Mouse (Mus musculus): ENCODE measurements around the gene Commd1. TPM values are rescaled to one million over a fixed set of nuclear protein-coding genes. Genes with fewer than 3 reads are reported as not detected.

Gene Commd1
- polyA plus RNA-seq, 1 experiment from 2014 or later: 282 TPM

DNA sequence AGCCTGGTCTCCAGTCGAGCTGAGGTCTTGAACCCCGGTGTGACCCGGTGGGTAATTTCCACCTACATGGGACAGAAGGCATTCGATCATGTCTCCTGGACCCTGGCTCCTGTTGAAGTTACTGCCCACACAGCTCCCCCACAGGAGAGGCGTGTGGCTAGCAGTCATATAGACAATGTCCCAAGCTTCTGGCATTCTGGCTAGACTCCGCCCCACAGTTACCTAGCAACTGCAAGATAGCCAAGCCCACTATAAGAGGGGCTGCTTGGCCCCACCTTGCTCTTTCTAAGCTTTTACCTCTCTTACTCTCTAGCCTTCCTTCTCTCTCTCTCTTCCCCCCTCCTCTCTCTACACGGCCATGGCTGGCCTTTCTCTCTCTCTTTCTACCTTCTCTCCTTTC is 64.4 kb downstream of the Commd1 start:
- Histone ChIP-seq H3K9ac (no peak overlapping the region), H3K4me2 (replicated peaks) (no peak overlapping the region), H3K4me3 (replicated peaks; ENCODE audit: low read length) (no peak overlapping the region), H3K4me1 (replicated peaks; ENCODE audit: control insufficient read depth, insufficient read depth, low read length) (no peaks in the 10 kb centered on the region), H3K9me3 (ENCODE audit: control insufficient read depth, low read length) (no peaks in the 10 kb centered on the region), H3K27ac (no peak overlapping the region), H3K36me3 (replicated peaks; ENCODE audit: control insufficient read depth, insufficient read depth) (no peaks in the 10 kb centered on the region), H3K27me3 (ENCODE audit: control insufficient read depth, insufficient read depth, low read length) (no peaks in the 10 kb centered on the region)
- no peak for DNase-seq (ENCODE audit: low spot score)
- ATAC-seq (ENCODE audit: low FRiP score): no peak
- WGBS: 87% methylated on average over 7 of the region's 7 CpGs

DNA sequence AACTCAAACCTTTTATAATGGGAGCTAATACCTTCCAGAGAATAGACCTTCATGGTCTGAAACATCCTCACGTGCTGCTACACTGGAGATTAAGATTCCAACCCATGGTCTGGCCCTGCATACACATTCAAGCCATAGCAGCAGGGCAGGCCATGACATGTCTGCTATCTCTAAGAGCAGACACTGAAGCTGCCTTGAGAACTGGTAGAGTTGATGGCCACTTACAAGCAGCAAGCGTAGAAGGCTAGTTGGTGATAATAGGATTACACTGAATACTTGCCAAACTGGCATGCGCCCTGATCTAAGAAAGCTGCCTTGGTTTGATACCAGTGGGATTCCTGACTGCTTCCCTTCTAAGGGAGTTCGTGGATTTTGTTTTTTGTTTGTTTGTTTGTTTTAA is 68.4 kb downstream of the Commd1 start:
- Histone ChIP-seq H3K9ac (no peak overlapping the region), H3K4me2 (replicated peaks) (no peak overlapping the region), H3K4me3 (replicated peaks; ENCODE audit: low read length) (no peak overlapping the region), H3K36me3 (replicated peaks; ENCODE audit: control insufficient read depth, insufficient read depth) (no peaks in the 10 kb centered on the region), H3K27me3 (ENCODE audit: control insufficient read depth, insufficient read depth, low read length) (no peaks in the 10 kb centered on the region), H3K27ac (no peak overlapping the region), H3K4me1 (replicated peaks; ENCODE audit: control insufficient read depth, insufficient read depth, low read length) (no peaks in the 10 kb centered on the region), H3K9me3 (ENCODE audit: control insufficient read depth, low read length) (no peaks in the 10 kb centered on the region)
- WGBS: 86% methylated on average over 4 of the region's 4 CpGs
- no peak for ATAC-seq (ENCODE audit: low FRiP score)
- no peak for DNase-seq (ENCODE audit: low spot score)

DNA sequence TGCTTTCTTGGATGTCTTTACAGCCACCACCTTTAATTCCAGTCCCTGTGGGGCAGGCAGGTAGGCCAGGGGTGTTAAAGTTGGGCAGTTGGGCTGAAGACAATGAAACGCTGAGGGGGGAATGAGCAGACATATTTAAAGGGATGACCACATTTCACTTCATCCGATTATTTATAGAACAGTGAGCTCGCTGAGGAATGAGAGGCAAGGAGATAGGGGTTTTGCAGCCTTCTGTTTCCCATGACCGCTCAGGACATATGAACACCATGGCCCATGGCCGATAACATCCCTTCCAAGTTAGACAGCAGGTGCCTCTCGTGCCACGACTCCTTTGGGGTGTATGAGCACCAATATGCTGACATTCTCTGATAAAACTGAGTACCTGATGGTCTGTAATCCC is 70.4 kb downstream of the Commd1 start:
- Histone ChIP-seq H3K27ac (no peak overlapping the region), H3K9me3 (ENCODE audit: control insufficient read depth, low read length) (no peaks in the 10 kb centered on the region), H3K27me3 (ENCODE audit: control insufficient read depth, insufficient read depth, low read length) (no peaks in the 10 kb centered on the region), H3K36me3 (replicated peaks; ENCODE audit: control insufficient read depth, insufficient read depth) (no peaks in the 10 kb centered on the region), H3K9ac (no peak overlapping the region), H3K4me1 (replicated peaks; ENCODE audit: control insufficient read depth, insufficient read depth, low read length) (no peaks in the 10 kb centered on the region), H3K4me3 (replicated peaks; ENCODE audit: low read length) (no peak overlapping the region), H3K4me2 (replicated peaks) (no peak overlapping the region)
- WGBS: 95% methylated on average over 7 of the region's 7 CpGs
- no peak for DNase-seq (ENCODE audit: low spot score)
- ATAC-seq (ENCODE audit: low FRiP score): no peak

DNA sequence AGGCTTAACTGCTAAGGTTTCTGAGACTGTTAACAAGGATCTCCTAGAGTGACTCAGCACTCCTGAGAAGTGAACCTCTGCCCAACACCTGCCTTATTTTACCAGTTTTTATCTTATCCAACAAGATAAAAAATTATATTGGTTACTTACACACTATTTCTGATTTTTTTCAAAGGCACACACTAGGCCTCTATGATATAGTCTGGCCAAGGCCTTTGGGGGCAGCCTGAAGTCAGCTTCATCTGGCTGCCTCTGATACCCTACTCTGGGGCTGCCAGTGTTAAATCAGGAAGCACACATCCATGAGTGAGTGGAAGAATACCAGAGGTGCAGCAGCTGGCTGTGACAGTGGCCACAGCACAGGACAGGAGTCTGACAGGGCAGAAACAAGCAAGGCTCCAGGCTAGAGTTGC is 75.7 kb downstream of the Commd1 start:
- no peaks in the 10 kb centered on the region for H3K36me3 ChIP-seq (replicated peaks; ENCODE audit: control insufficient read depth, insufficient read depth)
- DNase-seq (ENCODE audit: low spot score) (no peak), ATAC-seq (ENCODE audit: low FRiP score) (no peak)
- H3K4me1 ChIP-seq (replicated peaks; ENCODE audit: control insufficient read depth, insufficient read depth, low read length): no peaks in the 10 kb centered on the region
- no peak overlapping the region for H3K4me3 ChIP-seq (replicated peaks; ENCODE audit: low read length)
- H3K4me2 ChIP-seq (replicated peaks): no peak overlapping the region
- no peak overlapping the region for H3K9ac ChIP-seq
- no peaks in the 10 kb centered on the region for H3K9me3 ChIP-seq (ENCODE audit: control insufficient read depth, low read length)
- no peak overlapping the region for H3K27ac ChIP-seq
- H3K27me3 ChIP-seq (ENCODE audit: control insufficient read depth, insufficient read depth, low read length): no peaks in the 10 kb centered on the region

DNA sequence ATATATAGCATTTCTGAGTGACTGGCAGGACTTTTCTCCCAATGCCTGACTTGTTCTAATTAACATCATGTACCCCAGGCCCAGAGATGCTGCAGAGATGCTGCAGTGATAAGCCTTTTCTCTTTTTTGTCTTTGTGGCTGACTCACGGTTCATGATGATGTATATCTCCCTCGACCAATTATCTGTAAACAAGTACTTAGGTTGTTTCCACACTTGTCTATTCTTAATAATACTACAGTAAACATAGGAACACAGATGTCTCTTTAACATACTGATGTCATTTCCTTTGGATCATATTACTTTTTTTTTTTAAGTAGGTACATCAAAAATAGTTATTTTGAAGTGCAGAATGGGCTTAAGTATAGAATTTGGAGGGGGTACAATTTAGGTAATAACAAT is 79.3 kb downstream of the Commd1 start:
- Histone ChIP-seq H3K9me3 (ENCODE audit: control insufficient read depth, low read length) (no peaks in the 10 kb centered on the region), H3K9ac (no peak overlapping the region), H3K4me3 (replicated peaks; ENCODE audit: low read length) (no peak overlapping the region), H3K4me2 (replicated peaks) (no peak overlapping the region), H3K36me3 (replicated peaks; ENCODE audit: control insufficient read depth, insufficient read depth) (peaks cover 6% of the 10 kb centered on the region), H3K27me3 (ENCODE audit: control insufficient read depth, insufficient read depth, low read length) (no peaks in the 10 kb centered on the region), H3K4me1 (replicated peaks; ENCODE audit: control insufficient read depth, insufficient read depth, low read length) (no peaks in the 10 kb centered on the region), H3K27ac (no peak overlapping the region)
- no peak for DNase-seq (ENCODE audit: low spot score)
- WGBS: 80% methylated on average over 2 of the region's 2 CpGs
- no peak for ATAC-seq (ENCODE audit: low FRiP score)

DNA sequence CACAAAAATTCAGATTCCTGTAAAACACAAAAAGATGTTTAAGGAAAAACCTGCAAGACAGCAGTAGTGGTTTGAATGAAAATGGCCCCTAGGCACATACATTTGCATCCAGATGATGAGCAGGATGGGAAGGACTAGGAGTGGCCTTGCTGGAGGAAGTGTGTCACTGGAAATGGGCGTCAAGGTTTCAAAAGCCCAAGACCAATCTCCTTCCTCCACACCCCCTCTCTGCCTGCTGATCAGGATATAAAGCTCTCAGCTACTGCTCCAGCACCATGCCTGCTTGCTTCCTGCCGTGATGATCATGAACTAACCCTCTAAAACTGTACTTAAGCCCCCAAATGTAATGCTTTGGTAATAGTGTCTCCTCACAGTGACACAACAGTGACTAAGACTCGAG is 82.1 kb downstream of the Commd1 start:
- Histone ChIP-seq H3K4me2 (replicated peaks) (no peak overlapping the region), H3K36me3 (replicated peaks; ENCODE audit: control insufficient read depth, insufficient read depth) (peaks cover 6% of the 10 kb centered on the region), H3K27me3 (ENCODE audit: control insufficient read depth, insufficient read depth, low read length) (no peaks in the 10 kb centered on the region), H3K27ac (no peak overlapping the region), H3K9me3 (ENCODE audit: control insufficient read depth, low read length) (no peaks in the 10 kb centered on the region), H3K4me3 (replicated peaks; ENCODE audit: low read length) (no peak overlapping the region), H3K9ac (no peak overlapping the region), H3K4me1 (replicated peaks; ENCODE audit: control insufficient read depth, insufficient read depth, low read length) (no peaks in the 10 kb centered on the region)
- DNase-seq (ENCODE audit: low spot score) (no peak), ATAC-seq (ENCODE audit: low FRiP score) (no peak)
- WGBS: 89% methylated on average over 3 of the region's 3 CpGs

DNA sequence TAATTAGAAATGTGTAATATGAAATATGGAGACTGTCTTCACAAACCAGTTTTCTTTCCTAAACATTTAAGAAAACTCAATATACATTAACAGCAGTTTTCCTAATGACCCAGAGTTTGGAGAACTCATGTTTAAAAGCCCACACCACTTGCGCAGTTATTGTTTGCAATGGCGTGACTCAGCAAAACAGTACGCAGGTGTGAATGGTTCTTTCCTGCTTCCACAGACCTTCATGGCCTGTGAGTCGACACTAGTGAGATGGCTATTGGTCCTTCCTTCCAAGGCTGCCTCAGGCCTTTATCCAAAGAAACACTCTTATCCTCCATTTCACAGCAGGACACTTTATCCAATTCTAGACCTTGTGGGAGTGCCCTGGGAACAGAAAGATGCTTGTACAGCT is 84.5 kb downstream of the Commd1 start:
- ATAC-seq (ENCODE audit: low FRiP score): no peak
- no peak overlapping the region for H3K4me2 ChIP-seq (replicated peaks)
- 98% methylated on average over 4 of the region's 4 CpGs for WGBS

DNA sequence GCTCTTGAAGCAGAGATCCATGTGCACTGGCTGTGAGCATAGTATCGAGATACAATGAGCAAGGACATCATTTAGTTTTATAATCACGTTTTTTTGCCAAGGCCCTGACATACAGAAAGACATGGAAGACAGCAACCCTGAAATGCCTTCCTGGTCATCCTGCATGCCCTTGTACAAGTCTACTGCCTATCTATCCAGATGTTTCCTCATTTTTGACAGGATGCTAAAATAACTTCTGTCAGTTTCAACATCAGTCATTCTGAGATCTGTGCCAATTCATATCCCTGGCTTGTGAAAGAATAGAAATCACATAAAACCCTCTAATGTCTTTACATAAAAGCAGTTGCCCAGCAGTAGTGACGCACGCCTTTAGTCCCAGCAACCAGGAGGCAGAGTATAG is 85.1 kb downstream of the Commd1 start:
- Histone ChIP-seq H3K27me3 (ENCODE audit: control insufficient read depth, insufficient read depth, low read length) (no peaks in the 10 kb centered on the region), H3K4me1 (replicated peaks; ENCODE audit: control insufficient read depth, insufficient read depth, low read length) (no peaks in the 10 kb centered on the region), H3K36me3 (replicated peaks; ENCODE audit: control insufficient read depth, insufficient read depth) (peaks cover 6% of the 10 kb centered on the region), H3K9me3 (ENCODE audit: control insufficient read depth, low read length) (no peaks in the 10 kb centered on the region), H3K27ac (no peak overlapping the region), H3K4me3 (replicated peaks; ENCODE audit: low read length) (no peak overlapping the region), H3K9ac (no peak overlapping the region), H3K4me2 (replicated peaks) (no peak overlapping the region)
- DNase-seq (ENCODE audit: low spot score): no peak
- ATAC-seq (ENCODE audit: low FRiP score): no peak
- WGBS: 98% methylated on average over 4 of the region's 4 CpGs

More for the DNA sequence above, 84.5 kb downstream of the Commd1 start:
- Histone ChIP-seq H3K4me3 (replicated peaks; ENCODE audit: low read length) (no peak overlapping the region), H3K4me1 (replicated peaks; ENCODE audit: control insufficient read depth, insufficient read depth, low read length) (no peaks in the 10 kb centered on the region), H3K9ac (no peak overlapping the region), H3K9me3 (ENCODE audit: control insufficient read depth, low read length) (no peaks in the 10 kb centered on the region), H3K27me3 (ENCODE audit: control insufficient read depth, insufficient read depth, low read length) (no peaks in the 10 kb centered on the region), H3K27ac (no peak overlapping the region), H3K36me3 (replicated peaks; ENCODE audit: control insufficient read depth, insufficient read depth) (peaks cover 6% of the 10 kb centered on the region)
- no peak for DNase-seq (ENCODE audit: low spot score)

DNA sequence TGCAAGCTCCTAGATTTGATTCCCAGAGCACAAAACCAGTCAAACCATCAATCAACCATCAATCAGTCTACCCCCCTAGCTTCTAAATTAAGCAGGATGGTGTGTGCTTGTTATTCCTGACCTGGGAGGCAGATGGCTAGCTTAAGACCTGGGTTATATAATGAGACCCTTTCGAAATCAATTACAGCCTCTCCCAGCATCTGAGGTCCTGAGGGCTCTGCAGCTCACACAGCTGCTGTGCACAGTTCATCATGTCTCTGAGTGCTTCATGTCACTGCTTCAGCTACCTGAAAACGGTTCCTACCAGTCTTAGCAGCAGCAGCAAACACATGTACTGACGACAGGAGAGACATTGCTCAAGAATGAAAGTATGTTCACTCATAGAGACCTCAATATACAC is 89.1 kb downstream of the Commd1 start:
- DNase-seq (ENCODE audit: low spot score) (no peak), ATAC-seq (ENCODE audit: low FRiP score) (0 out of 2 replicates have a peak, but pooled peaks have one; percentile 14)
- no peak overlapping the region for H3K9ac ChIP-seq
- no peak overlapping the region for H3K4me3 ChIP-seq (replicated peaks; ENCODE audit: low read length)
- WGBS: 49% methylated on average over 3 of the region's 3 CpGs
- no peak overlapping the region for H3K4me2 ChIP-seq (replicated peaks)
- no peaks in the 10 kb centered on the region for H3K27me3 ChIP-seq (ENCODE audit: control insufficient read depth, insufficient read depth, low read length)
- H3K4me1 ChIP-seq (replicated peaks; ENCODE audit: control insufficient read depth, insufficient read depth, low read length): no peaks in the 10 kb centered on the region
- no peaks in the 10 kb centered on the region for H3K36me3 ChIP-seq (replicated peaks; ENCODE audit: control insufficient read depth, insufficient read depth)
- H3K9me3 ChIP-seq (ENCODE audit: control insufficient read depth, low read length): no peaks in the 10 kb centered on the region
- no peak overlapping the region for H3K27ac ChIP-seq

DNA sequence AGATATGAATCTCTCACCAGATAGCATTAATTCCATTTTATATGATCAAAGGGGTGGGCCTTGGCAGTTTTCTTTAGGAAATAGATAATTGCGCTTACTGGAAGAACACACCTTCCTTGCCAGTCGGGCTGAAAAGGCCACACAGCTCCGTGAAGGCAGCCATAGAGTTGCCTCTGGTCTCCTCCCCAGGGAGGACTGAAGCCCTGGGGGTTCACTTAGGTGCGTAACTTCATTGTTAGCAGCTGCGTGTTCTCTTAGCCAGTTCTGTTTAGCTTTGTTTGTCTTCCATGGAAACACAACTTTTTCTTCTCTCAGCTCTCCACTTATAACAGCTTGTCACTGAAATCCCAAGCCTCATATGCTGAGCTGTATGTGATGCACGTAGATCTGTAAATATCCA is 89.7 kb downstream of the Commd1 start:
- ATAC-seq (ENCODE audit: low FRiP score) (no peak), DNase-seq (ENCODE audit: low spot score) (no peak)
- WGBS: 66% methylated on average over 6 of the region's 6 CpGs
- Histone ChIP-seq H3K27me3 (ENCODE audit: control insufficient read depth, insufficient read depth, low read length) (no peaks in the 10 kb centered on the region), H3K36me3 (replicated peaks; ENCODE audit: control insufficient read depth, insufficient read depth) (no peaks in the 10 kb centered on the region), H3K27ac (no peak overlapping the region), H3K9ac (no peak overlapping the region), H3K9me3 (ENCODE audit: control insufficient read depth, low read length) (no peaks in the 10 kb centered on the region), H3K4me3 (replicated peaks; ENCODE audit: low read length) (no peak overlapping the region), H3K4me2 (replicated peaks) (no peak overlapping the region), H3K4me1 (replicated peaks; ENCODE audit: control insufficient read depth, insufficient read depth, low read length) (no peaks in the 10 kb centered on the region)

All from hindbrain, embryonic 14.5 days (tissue).